Comparison of ENCODE assay signal across 11 mouse cellular contexts in genomic region chr12:5204071-5204840, GRCm38 (mm10).
DNase-seq lines count a peak whose midpoint lies in the region; ATAC-seq and TF ChIP-seq lines count a peak whose summit lies in the region.
"Had no signal": no experiment of that assay in that cellular context is flagged by ENCODE, and none has a peak within 500 bp of the region (broad histone marks: within the 10 kb centered on the region; RNA-seq: fewer than 3 reads in every experiment).

No protein-coding gene starts in this region.

- TF ChIP-seq EP300 in heart, adult 2 months (IDR thresholded peaks at IDR 0.05; ENCODE audit: insufficient read depth, low read depth, low read length) = no peak

- H3ac ChIP-seq in C2C12 (ENCODE audit: control insufficient read depth, insufficient read length, low read depth) = no peak overlapping the region

- H3K79me3 ChIP-seq in C2C12 (ENCODE audit: low read depth) = no peaks in the 10 kb centered on the region

- no peak overlapping the region for H3K9ac ChIP-seq in midbrain, embryonic 11.5 days (ENCODE audit: low read length)
- H3K9ac ChIP-seq in heart, adult 2 months (ENCODE audit: low read depth, low read length) = no peak overlapping the region
- H3K9ac ChIP-seq: limb, embryonic 13.5 days; neural tube, embryonic 12.5 days had no signal

- no peak overlapping the region for H3K4me2 ChIP-seq in midbrain, embryonic 11.5 days
- H3K4me2 ChIP-seq: limb, embryonic 13.5 days; neural tube, embryonic 12.5 days had no signal

- H3K4me1 ChIP-seq in limb, embryonic 10.5 days = peaks cover 33% of the 10 kb centered on the region
- H3K4me1 ChIP-seq in midbrain, embryonic 11.5 days (ENCODE audit: control insufficient read depth, insufficient read depth, low read length) = no peaks in the 10 kb centered on the region
- no peaks in the 10 kb centered on the region for H3K4me1 ChIP-seq in heart, adult 2 months (ENCODE audit: control insufficient read depth, insufficient read depth, low read length)

- DNase-seq in 3T3-L1 (ENCODE audit: low read depth, low spot score) = peak; percentile 38
- DNase-seq in gastrocnemius, adult 18-20 months (ENCODE audit: low spot score) = peak; percentile 87
- DNase-seq in limb, embryonic 10.5 days (ENCODE audit: low spot score) = no peak
- DNase-seq in midbrain, embryonic 11.5 days (ENCODE audit: low spot score, missing footprints) = no peak
- no peak for DNase-seq in heart, adult 2 months
- DNase-seq in cerebellum, adult 11 months = no peak
- DNase-seq: layer of hippocampus, adult 9-11 months; right cerebral cortex, postnatal 25 days had no signal

- peaks cover 4% of the 10 kb centered on the region for H3K27me3 ChIP-seq in C2C12 (ENCODE audit: control insufficient read depth, insufficient read depth, insufficient read length)
- no peaks in the 10 kb centered on the region for H3K27me3 ChIP-seq in limb, embryonic 10.5 days (ENCODE audit: low read depth, poor library complexity, severe bottlenecking)
- no peaks in the 10 kb centered on the region for H3K27me3 ChIP-seq in midbrain, embryonic 11.5 days (ENCODE audit: control insufficient read depth, insufficient read depth, low read length)
- no peaks in the 10 kb centered on the region for H3K27me3 ChIP-seq in heart, adult 2 months (ENCODE audit: control insufficient read depth, insufficient read depth, low read length)
- H3K27me3 ChIP-seq: limb, embryonic 13.5 days; neural tube, embryonic 12.5 days had no signal

- H3K9me3 ChIP-seq in limb, embryonic 10.5 days (replicated peaks) = no peaks in the 10 kb centered on the region
- no peaks in the 10 kb centered on the region for H3K9me3 ChIP-seq in midbrain, embryonic 11.5 days (ENCODE audit: control insufficient read depth, low read length)
- H3K9me3 ChIP-seq: limb, embryonic 13.5 days; neural tube, embryonic 12.5 days had no signal

- TF ChIP-seq POLR2A in heart, adult 2 months (IDR thresholded peaks at IDR 0.05; ENCODE audit: insufficient read depth, low read depth, low read length) = no peak

- TF ChIP-seq CTCF in C2C12 (IDR thresholded peaks at IDR 0.05; ENCODE audit: control insufficient read depth, insufficient read depth, insufficient read length) = no peak
- no peak for TF ChIP-seq CTCF in heart, adult 2 months (IDR thresholded peaks at IDR 0.05)

- no peak for ATAC-seq in midbrain, embryonic 11.5 days (ENCODE audit: low FRiP score)

- H3K36me3 ChIP-seq in C2C12 (ENCODE audit: control insufficient read depth, insufficient read depth) = no peaks in the 10 kb centered on the region
- no peaks in the 10 kb centered on the region for H3K36me3 ChIP-seq in limb, embryonic 10.5 days
- no peaks in the 10 kb centered on the region for H3K36me3 ChIP-seq in midbrain, embryonic 11.5 days (ENCODE audit: control insufficient read depth, insufficient read depth, low read length)
- no peaks in the 10 kb centered on the region for H3K36me3 ChIP-seq in heart, adult 2 months (ENCODE audit: control insufficient read depth, insufficient read depth, low read length)
- H3K36me3 ChIP-seq: neural tube, embryonic 12.5 days had no signal

- H3K79me2 ChIP-seq in C2C12 (ENCODE audit: control insufficient read depth, insufficient read depth) = no peaks in the 10 kb centered on the region
- H3K79me2 ChIP-seq in heart, adult 2 months (replicated peaks; ENCODE audit: control insufficient read depth, insufficient read depth, low read length) = no peaks in the 10 kb centered on the region

- intact Hi-C loops in heart, adult 2 months (cut with DNase I) = no loop called here

- H3K27ac ChIP-seq in limb, embryonic 10.5 days = 0 out of 2 replicates have a peak overlapping the region, but pooled peaks have one; percentile 36
- no peak overlapping the region for H3K27ac ChIP-seq in midbrain, embryonic 11.5 days (ENCODE audit: low read depth, low read length)
- H3K27ac ChIP-seq in heart, adult 2 months = no peak overlapping the region
- H3K27ac ChIP-seq: limb, embryonic 13.5 days; neural tube, embryonic 12.5 days had no signal

- H3K4me3 ChIP-seq in C2C12 (ENCODE audit: insufficient read depth, poor library complexity, severe bottlenecking) = no peak overlapping the region
- no peak overlapping the region for H3K4me3 ChIP-seq in limb, embryonic 10.5 days
- H3K4me3 ChIP-seq in midbrain, embryonic 11.5 days (ENCODE audit: low read depth, low read length) = no peak overlapping the region
- no peak overlapping the region for H3K4me3 ChIP-seq in heart, adult 2 months
- H3K4me3 ChIP-seq: limb, embryonic 13.5 days; neural tube, embryonic 12.5 days had no signal

- 71% methylated on average over 11 of the region's 11 CpGs for WGBS in limb, embryonic 10.5 days
- WGBS in midbrain, embryonic 11.5 days = 76% methylated on average over 11 of the region's 11 CpGs
- WGBS in heart, adult 2 months = 77% methylated on average over 11 of the region's 11 CpGs

TF ChIP-seq in C2C12, 6 proteins besides CTCF, POLR2A, EP300 and RAD21:
- TF ChIP-seq USF1 (IDR thresholded peaks at IDR 0.05; ENCODE audit: low read depth) (no peak), MYOD1 (IDR thresholded peaks at IDR 0.05; ENCODE audit: control insufficient read depth, insufficient read length, low read depth) (peak; percentile 93)

Comparison
In these comparisons a context has a peak if more than half of its experiments do, and no peak if none do; other contexts are left out.
1. DNase-seq: peak in 3T3-L1 (single experiment) and gastrocnemius, adult 18-20 months (single experiment); none in limb, embryonic 10.5 days (single experiment), midbrain, embryonic 11.5 days (single experiment), heart, adult 2 months (0 of 2) and cerebellum, adult 11 months (single experiment).